Comparison of ENCODE assay signal across 22 mouse cellular contexts in genomic region chr9:97544359-97544758, GRCm38 (mm10).
DNase-seq lines count a peak whose midpoint lies in the region; ATAC-seq and TF ChIP-seq lines count a peak whose summit lies in the region.
"Had no signal": no experiment of that assay in that cellular context is flagged by ENCODE, and none has a peak within 500 bp of the region (broad histone marks: within the 10 kb centered on the region; RNA-seq: fewer than 3 reads in every experiment).

No protein-coding gene starts in this region.

- no peaks in the 10 kb centered on the region for H3K4me1 ChIP-seq in heart, embryonic 15.5 days (replicated peaks)
- no peaks in the 10 kb centered on the region for H3K4me1 ChIP-seq in heart, postnatal 0 days (ENCODE audit: control insufficient read depth, insufficient read depth)
- H3K4me1 ChIP-seq: embryonic facial prominence, embryonic 13.5 days; embryonic facial prominence, embryonic 15.5 days; forebrain, embryonic 10.5 days had no signal

- no peak for TF ChIP-seq CTCF in heart, postnatal 0 days (IDR thresholded peaks at IDR 0.05; ENCODE audit: low read depth)

- H3K4me2 ChIP-seq in heart, embryonic 15.5 days: no peak overlapping the region
- H3K4me2 ChIP-seq in heart, postnatal 0 days (ENCODE audit: low read depth, low read length): no peak overlapping the region
- H3K4me2 ChIP-seq: embryonic facial prominence, embryonic 13.5 days; embryonic facial prominence, embryonic 15.5 days; forebrain, embryonic 12.5 days had no signal

- no peak overlapping the region for H3K4me3 ChIP-seq in heart, embryonic 15.5 days
- no peak overlapping the region for H3K4me3 ChIP-seq in heart, postnatal 0 days (ENCODE audit: low read depth, low read length)
- H3K4me3 ChIP-seq: embryonic facial prominence, embryonic 13.5 days; embryonic facial prominence, embryonic 15.5 days; erythroblast, embryonic 14.5 days; forebrain, embryonic 10.5 days; forebrain, embryonic 12.5 days had no signal

- no peak for DNase-seq in heart, adult 9 months (ENCODE audit: low spot score in 2 of 2)
- DNase-seq in heart, postnatal 0 days (ENCODE audit: low spot score): peak; percentile 26
- no peak for DNase-seq in heart, postnatal 25 days (ENCODE audit: low spot score)
- DNase-seq in heart, postnatal 4 days: peak; percentile 7
- no peak for DNase-seq in heart, adult 8-10 months (ENCODE audit: low spot score)
- DNase-seq: adrenal gland, adult 2 months; adrenal gland, postnatal 10 days; adrenal gland, postnatal 25 days; cerebellum, adult 11 months; cerebellum, adult 18-20 months; cerebellum, adult 8-10 months; cerebellum, adult 9-11 months; cerebellum, postnatal 14 days; cerebellum, postnatal 36 days; embryo, embryonic 11 days had no signal

- H3K9me3 ChIP-seq in heart, embryonic 15.5 days (replicated peaks): no peaks in the 10 kb centered on the region
- no peaks in the 10 kb centered on the region for H3K9me3 ChIP-seq in heart, postnatal 0 days (replicated peaks; ENCODE audit: control insufficient read depth, low read length)
- H3K9me3 ChIP-seq: embryonic facial prominence, embryonic 13.5 days; embryonic facial prominence, embryonic 15.5 days; forebrain, embryonic 10.5 days; forebrain, embryonic 12.5 days had no signal

- H3K27me3 ChIP-seq in heart, embryonic 15.5 days: no peaks in the 10 kb centered on the region
- no peaks in the 10 kb centered on the region for H3K27me3 ChIP-seq in heart, postnatal 0 days (ENCODE audit: control insufficient read depth, insufficient read depth, low read length)
- H3K27me3 ChIP-seq: embryonic facial prominence, embryonic 13.5 days; embryonic facial prominence, embryonic 15.5 days; forebrain, embryonic 12.5 days had no signal

- no peak overlapping the region for H3K27ac ChIP-seq in heart, embryonic 15.5 days
- no peak overlapping the region for H3K27ac ChIP-seq in heart, postnatal 0 days (ENCODE audit: low read depth)
- H3K27ac ChIP-seq: embryonic facial prominence, embryonic 13.5 days; embryonic facial prominence, embryonic 15.5 days; forebrain, embryonic 10.5 days; forebrain, embryonic 12.5 days had no signal

- peak; percentile 31; the same call in 1 of the 2 replicates for ATAC-seq in heart, embryonic 15.5 days (replicated peaks; ENCODE audit: insufficient number of reproducible peaks, insufficient read depth, low FRiP score, low read depth)
- no peak for ATAC-seq in heart, postnatal 0 days (ENCODE audit: insufficient read depth, low read depth)
- ATAC-seq: forebrain, embryonic 14.5 days had no signal

- 59% methylated on average over 4 of the region's 4 CpGs for WGBS in heart, embryonic 15.5 days
- WGBS in heart, postnatal 0 days: 59% methylated on average over 4 of the region's 4 CpGs

- intact Hi-C loops in heart, postnatal 25 days (cut with DNase I): no loop called here

- TF ChIP-seq EP300 in heart, postnatal 0 days (IDR thresholded peaks at IDR 0.05; ENCODE audit: low read depth): no peak

- H3K36me3 ChIP-seq in heart, embryonic 15.5 days: no peaks in the 10 kb centered on the region
- no peaks in the 10 kb centered on the region for H3K36me3 ChIP-seq in heart, postnatal 0 days (replicated peaks; ENCODE audit: control insufficient read depth, insufficient read depth, low read length)
- H3K36me3 ChIP-seq: embryonic facial prominence, embryonic 13.5 days; embryonic facial prominence, embryonic 15.5 days; forebrain, embryonic 10.5 days; forebrain, embryonic 12.5 days had no signal

- H3K9ac ChIP-seq in heart, embryonic 15.5 days: no peak overlapping the region
- no peak overlapping the region for H3K9ac ChIP-seq in heart, postnatal 0 days (replicated peaks; ENCODE audit: low read depth, low read length)
- H3K9ac ChIP-seq: embryonic facial prominence, embryonic 13.5 days; embryonic facial prominence, embryonic 15.5 days; forebrain, embryonic 12.5 days had no signal

Comparison
In these comparisons a context has a peak if more than half of its experiments do, and no peak if none do; other contexts are left out.
1. DNase-seq: peak in heart, postnatal 0 days (single experiment) and heart, postnatal 4 days (single experiment); none in heart, adult 9 months (0 of 2), heart, postnatal 25 days (single experiment) and heart, adult 8-10 months (single experiment).